Mouse (Mus musculus) activated CD4-positive, CD25-positive, alpha-beta regulatory T cell (primary cell): ENCODE measurements around the gene Mtcp1. TPM values are rescaled to one million over a fixed set of nuclear protein-coding genes. Genes with fewer than 3 reads are reported as not detected.

Source experiments
- polyA plus RNA-seq, 2 experiments: library from polyadenylated mRNA; unstranded; fragments of 100-300 nt; shearing (Covaris generic); gene quantifications; one replicate each; pipeline ENCODE4 v1.2.1; 2017

The Mtcp1 gene
- 1 to 10 TPM; 6.8 to 8.3 TPM for polyA plus RNA-seq

GRCm38 (mm10) chrX:75415936-75416785 lies at the start of gene Mtcp1, which contains the start of the genes Cmc4 and Brcc3:
Gene Mtcp1 (minus strand): TSS chrX:75416588.
Gene Cmc4 (minus strand): TSS chrX:75416584.
Gene Brcc3 (plus strand): TSS chrX:75416628.

DNA sequence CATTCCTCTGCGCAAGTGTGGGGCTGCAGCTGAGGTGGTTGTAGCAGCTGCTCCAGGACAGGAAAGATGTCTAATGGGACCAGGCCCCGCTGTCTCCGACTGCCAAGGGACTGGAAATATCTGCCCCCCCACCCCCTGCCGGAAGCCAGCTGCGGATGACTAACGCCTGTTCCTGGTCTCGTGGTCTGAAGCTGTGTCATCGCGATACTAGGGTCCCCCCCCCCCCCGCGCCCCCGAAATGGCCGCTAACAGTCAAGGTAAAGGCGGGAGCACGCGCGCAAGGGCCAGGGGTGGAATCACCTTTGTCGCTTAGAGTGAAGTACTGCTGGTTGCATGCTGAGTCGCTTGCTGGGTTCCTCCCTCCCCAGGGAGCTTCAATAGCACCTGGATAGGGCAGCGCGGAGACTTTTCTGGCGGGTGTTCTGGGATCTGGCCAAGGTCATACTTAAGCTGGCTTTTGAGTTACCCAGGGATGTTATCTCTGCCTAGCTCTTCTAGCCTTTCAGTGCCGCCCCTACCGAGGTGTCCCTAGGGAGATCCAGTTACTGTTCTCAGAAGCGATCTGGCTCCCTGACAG lies 34.1 kb downstream of the Mtcp1 start, which contains the start of the genes Fundc2 and F8:
Gene Fundc2, plus strand, starts transcription at position 205 of the 577 bp plus-strand sequence.
Gene F8, minus strand, starts transcription at position 421 of the 577 bp plus-strand sequence.

Other genes with a start within 250 kb of the Mtcp1 start
- gene Fundc2, start 34.2 kb downstream of the Mtcp1 start, polyA plus RNA-seq: 10 to 100 TPM; 59.8 to 64.5 TPM
- 1 to 10 TPM; 1.2 to 1.5 TPM for gene F8, start 34.0 kb downstream of the Mtcp1 start, polyA plus RNA-seq
- gene Cmc4, start within 50 bp of the Mtcp1 start, polyA plus RNA-seq: 10 to 100 TPM; 19.1 to 22.2 TPM
- gene Brcc3, start within 50 bp of the Mtcp1 start, polyA plus RNA-seq: 10 to 100 TPM; 52.5 to 58.1 TPM
- gene Vbp1, start 97.7 kb upstream of the Mtcp1 start, polyA plus RNA-seq: 100 to 1,000 TPM; 125 to 136 TPM
- gene Rab39b, start 161.6 kb upstream of the Mtcp1 start, polyA plus RNA-seq: 1 to 10 TPM in 1 of 2 experiments, under 1 TPM in 1; 0.57 to 1.4 TPM